Comparison of ENCODE assay signal across 7 mouse cellular contexts in the genomic region with DNA sequence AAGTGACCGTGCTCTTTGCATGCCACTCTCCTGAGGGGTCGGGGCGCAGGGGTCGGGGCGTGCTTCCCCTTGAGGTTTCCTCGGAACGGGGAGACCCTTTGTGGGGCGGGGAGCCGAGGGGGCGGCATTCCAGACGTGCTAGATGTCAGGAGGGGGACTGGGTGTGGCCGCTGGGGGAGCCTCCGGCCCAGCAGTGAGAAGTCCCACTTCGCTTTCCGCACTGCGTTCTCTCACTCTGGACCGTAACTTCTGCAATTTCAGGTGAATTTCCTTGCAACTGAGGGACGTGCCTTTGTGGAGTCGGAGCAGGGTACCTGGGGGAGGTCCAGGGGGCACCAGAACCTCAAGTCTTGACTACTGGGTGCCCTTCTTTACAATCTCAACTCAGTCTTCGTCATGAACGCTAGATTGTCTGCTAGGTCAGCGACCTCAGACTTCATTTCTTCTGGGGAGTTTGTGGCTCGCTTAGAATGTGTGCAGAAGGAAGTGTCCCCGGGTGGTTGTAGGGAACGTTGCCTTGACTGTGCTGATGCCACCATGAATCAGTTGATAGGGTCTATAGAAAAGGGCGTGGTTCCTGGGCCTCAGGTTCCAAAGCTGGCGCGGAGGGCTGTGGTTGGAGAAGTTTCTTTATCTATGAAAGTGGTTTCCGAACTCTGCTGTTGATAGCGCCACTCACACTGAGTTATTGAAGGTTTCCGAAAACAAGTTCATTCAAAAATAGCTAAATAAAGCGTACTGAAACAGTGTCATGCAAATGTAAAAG. TPM values are rescaled to one million over a fixed set of nuclear protein-coding genes. Genes with fewer than 3 reads are reported as not detected.
DNase-seq lines count a peak whose midpoint lies in the region; ATAC-seq and TF ChIP-seq lines count a peak whose summit lies in the region.

No protein-coding gene starts in this region.

- peak overlapping the region; percentile 59 for H3K4me2 ChIP-seq in embryonic facial prominence, embryonic 13.5 days
- H3K4me2 ChIP-seq in hindbrain, embryonic 15.5 days: peak overlapping the region; percentile 64
- H3K4me2 ChIP-seq in lung, postnatal 0 days (replicated peaks; ENCODE audit: low read depth, low read length): peak overlapping the region; percentile 67

- peak; percentile 20 to 24 for DNase-seq in B cell, adult 2 months
- DNase-seq in lung, postnatal 0 days (ENCODE audit: low spot score): peak; percentile 67
- no peak for DNase-seq in frontal cortex, postnatal 10 days (ENCODE audit: low spot score in 2 of 2)

- peaks cover 32% of the 10 kb centered on the region for H3K27me3 ChIP-seq in E14TG2a.4 (ENCODE audit: insufficient read depth, low read length)
- H3K27me3 ChIP-seq in embryonic facial prominence, embryonic 13.5 days: no peaks in the 10 kb centered on the region
- H3K27me3 ChIP-seq in hindbrain, embryonic 15.5 days: peaks cover 23% of the 10 kb centered on the region; the same call in 1 of the 2 replicates
- H3K27me3 ChIP-seq in lung, postnatal 0 days (replicated peaks; ENCODE audit: insufficient read depth, low read length): no peaks in the 10 kb centered on the region
- H3K27me3 ChIP-seq in small intestine, adult 2 months (ENCODE audit: control insufficient read depth, insufficient read depth, low read length): no peaks in the 10 kb centered on the region

- TF ChIP-seq EP300 in lung, postnatal 0 days (IDR thresholded peaks at IDR 0.05): no peak; the same call in 1 of the 2 replicates

- H3K9me3 ChIP-seq in E14TG2a.4 (ENCODE audit: low read length): no peaks in the 10 kb centered on the region
- no peaks in the 10 kb centered on the region for H3K9me3 ChIP-seq in embryonic facial prominence, embryonic 13.5 days
- no peaks in the 10 kb centered on the region for H3K9me3 ChIP-seq in hindbrain, embryonic 15.5 days
- H3K9me3 ChIP-seq in lung, postnatal 0 days (ENCODE audit: low read length): no peaks in the 10 kb centered on the region

- peak overlapping the region; percentile 81 for H3K4me3 ChIP-seq in E14TG2a.4 (replicated peaks; ENCODE audit: low read length)
- peak overlapping the region; percentile 83 for H3K4me3 ChIP-seq in embryonic facial prominence, embryonic 13.5 days
- H3K4me3 ChIP-seq in hindbrain, embryonic 15.5 days: peak overlapping the region; percentile 45
- peak overlapping the region; percentile 93 for H3K4me3 ChIP-seq in lung, postnatal 0 days (ENCODE audit: low read depth, low read length)
- H3K4me3 ChIP-seq in small intestine, adult 2 months (ENCODE audit: low read depth, low read length): peak overlapping the region; percentile 79

- peaks cover 80% of the 10 kb centered on the region for H3K4me1 ChIP-seq in E14TG2a.4 (replicated peaks; ENCODE audit: low read depth, low read length)
- H3K4me1 ChIP-seq in embryonic facial prominence, embryonic 13.5 days: peaks cover 67% of the 10 kb centered on the region
- H3K4me1 ChIP-seq in hindbrain, embryonic 15.5 days (replicated peaks): peaks cover 33% of the 10 kb centered on the region
- peaks cover 35% of the 10 kb centered on the region for H3K4me1 ChIP-seq in lung, postnatal 0 days (ENCODE audit: insufficient read depth, low read depth, low read length)
- H3K4me1 ChIP-seq in small intestine, adult 2 months (ENCODE audit: control insufficient read depth, insufficient read depth, insufficient read length, low read length): peaks cover 24% of the 10 kb centered on the region; the same call in 1 of the 2 replicates

- peak; percentile 31; the same call in 1 of the 2 replicates for TF ChIP-seq POLR2A in small intestine, adult 2 months (IDR thresholded peaks at IDR 0.05; ENCODE audit: low read depth, low read length)

- peak overlapping the region; percentile 99 for H3K27ac ChIP-seq in embryonic facial prominence, embryonic 13.5 days
- peak overlapping the region; percentile 66 for H3K27ac ChIP-seq in hindbrain, embryonic 15.5 days (replicated peaks)
- H3K27ac ChIP-seq in lung, postnatal 0 days (ENCODE audit: low read length): peak overlapping the region; percentile 99
- peak overlapping the region; percentile 95 for H3K27ac ChIP-seq in small intestine, adult 2 months (ENCODE audit: insufficient read depth, low read depth, low read length)

- WGBS in embryonic facial prominence, embryonic 13.5 days: 6% methylated on average over 32 of the region's 32 CpGs
- WGBS in hindbrain, embryonic 15.5 days: 7% methylated on average over 32 of the region's 32 CpGs
- WGBS in lung, postnatal 0 days: 3% methylated on average over 32 of the region's 32 CpGs
- WGBS in small intestine, adult 2 months: 3% methylated on average over 32 of the region's 32 CpGs

- no peaks in the 10 kb centered on the region for H3K36me3 ChIP-seq in E14TG2a.4 (ENCODE audit: insufficient read depth, low read length)
- H3K36me3 ChIP-seq in embryonic facial prominence, embryonic 13.5 days: 0 out of 2 replicates have a peak, but pooled peaks cover 5% of the 10 kb centered on the region
- H3K36me3 ChIP-seq in hindbrain, embryonic 15.5 days: no peaks in the 10 kb centered on the region
- H3K36me3 ChIP-seq in lung, postnatal 0 days (ENCODE audit: insufficient read depth, low read length): no peaks in the 10 kb centered on the region
- H3K36me3 ChIP-seq in small intestine, adult 2 months (ENCODE audit: control insufficient read depth, insufficient read depth, low read length): peaks cover 7% of the 10 kb centered on the region; the same call in 1 of the 2 replicates

- TF ChIP-seq CTCF in E14TG2a.4 (conservative IDR thresholded peaks at IDR 0.05; ENCODE audit: low read length): no peak
- TF ChIP-seq CTCF in lung, postnatal 0 days (IDR thresholded peaks at IDR 0.05): peak; percentile 24; the same call in 1 of the 2 replicates
- TF ChIP-seq CTCF in small intestine, adult 2 months (IDR thresholded peaks at IDR 0.05; ENCODE audit: extremely low read depth, insufficient read length, insufficient replicate concordance, low read depth, low read length): no peak

- peak; percentile 21; the same call in 1 of the 2 replicates for ATAC-seq in embryonic facial prominence, embryonic 13.5 days (ENCODE audit: insufficient number of reproducible peaks, insufficient read depth, low FRiP score, low TSS enrichment, low read depth)
- ATAC-seq in hindbrain, embryonic 15.5 days (ENCODE audit: low FRiP score, low read depth): peak; percentile 40; the same call in 1 of the 2 replicates
- peak; percentile 47 for ATAC-seq in lung, postnatal 0 days

- H3K9ac ChIP-seq in embryonic facial prominence, embryonic 13.5 days: peak overlapping the region; percentile 94
- peak overlapping the region; percentile 39 for H3K9ac ChIP-seq in hindbrain, embryonic 15.5 days
- H3K9ac ChIP-seq in lung, postnatal 0 days (replicated peaks; ENCODE audit: low read depth): peak overlapping the region; percentile 99

RNA-seq across cellular contexts. Expression of gene Anxa2, which starts 0.7 kb away (rescaled TPM):
- polyA plus RNA-seq in embryonic facial prominence, embryonic 13.5 days (2015; fragmentation: Nextera tagmentation; extraction: Ambion mirVana): 1,084 and 1,195 TPM in 2 replicates
- polyA plus RNA-seq in hindbrain, embryonic 15.5 days (2015; fragmentation: Nextera tagmentation; extraction: Ambion mirVana): 158 and 189 TPM in 2 replicates
- polyA plus RNA-seq in lung, postnatal 0 days (2015; fragmentation: Nextera tagmentation; extraction: Ambion mirVana): 1,095 and 1,144 TPM in 2 replicates
- polyA plus RNA-seq in small intestine, adult 2 months (2012; rRNA removed): 269 and 791 TPM in 2 replicates

RNA-seq across cellular contexts. Expression of gene Ice2, which starts 56.4 kb away (rescaled TPM):
- polyA plus RNA-seq in embryonic facial prominence, embryonic 13.5 days (2015; fragmentation: Nextera tagmentation; extraction: Ambion mirVana): 20.2 and 22.4 TPM in 2 replicates
- polyA plus RNA-seq in hindbrain, embryonic 15.5 days (2015; fragmentation: Nextera tagmentation; extraction: Ambion mirVana): 8.9 and 9.9 TPM in 2 replicates
- 7.3 and 8.1 TPM in 2 replicates for polyA plus RNA-seq in lung, postnatal 0 days (2015; fragmentation: Nextera tagmentation; extraction: Ambion mirVana)
- 0.38 and 0.46 TPM in 2 replicates for polyA plus RNA-seq in small intestine, adult 2 months (2012; rRNA removed)

Comparison
In these comparisons a context has a peak if more than half of its experiments do, and no peak if none do; other contexts are left out.
1. DNase-seq: peak in B cell, adult 2 months (2 of 2) and lung, postnatal 0 days (single experiment); none in frontal cortex, postnatal 10 days (0 of 2).
2. H3K9ac ChIP-seq: peak in every context shown above with its lines; median percentile 99 in lung, postnatal 0 days; 94 in embryonic facial prominence, embryonic 13.5 days; 39 in hindbrain, embryonic 15.5 days.
3. Peak in every context shown above with its lines, with median percentiles within 50 percentile points of each other: H3K4me3 ChIP-seq, ATAC-seq, H3K27ac ChIP-seq and H3K4me2 ChIP-seq.